Mouse (Mus musculus): ENCODE results near the gene Ccdc42. TPM values are rescaled to one million over a fixed set of nuclear protein-coding genes. Genes with fewer than 3 reads are reported as not detected.

Gene Ccdc42
- total RNA-seq, 2 experiments from 2014 or later: not detected

- ATAC-seq (ENCODE audit: poor library complexity, severe bottlenecking): no peak
These were observed 58.0 kb downstream of the Ccdc42 start for GRCm38 (mm10) chr11:68644781-68645180.

Other genes with a start within 250 kb of the Ccdc42 start
- not detected in 2 replicates for gene Ntn1, start 186.2 kb upstream of the Ccdc42 start, total RNA-seq (2015)
- gene Ntn1, start 186.2 kb upstream of the Ccdc42 start, total RNA-seq (2017): 0.08 TPM in 1 of 2 replicates, not detected in the other
- gene Pik3r5, start 154.9 kb upstream of the Ccdc42 start, total RNA-seq (2015): 55.3 and 61.8 TPM in 2 replicates
- 37.0 and 40.8 TPM in 2 replicates for gene Pik3r5, start 154.9 kb upstream of the Ccdc42 start, total RNA-seq (2017)
- gene Pik3r6, start 84.0 kb upstream of the Ccdc42 start, total RNA-seq (2015): 35.9 TPM in 2 replicates
- 63.6 and 67.3 TPM in 2 replicates for gene Pik3r6, start 84.0 kb upstream of the Ccdc42 start, total RNA-seq (2017)
- gene Mfsd6l, start 30.8 kb upstream of the Ccdc42 start, total RNA-seq (2015): 0.59 and 1.9 TPM in 2 replicates
- 2.4 TPM in 2 replicates for gene Mfsd6l, start 30.8 kb upstream of the Ccdc42 start, total RNA-seq (2017)
- gene Myh10, start 104.5 kb downstream of the Ccdc42 start, total RNA-seq (2015): 1.6 and 1.9 TPM in 2 replicates
- 0.59 and 1.5 TPM in 2 replicates for gene Myh10, start 104.5 kb downstream of the Ccdc42 start, total RNA-seq (2017)